Mouse (Mus musculus) thymus, adult 18-20 months (tissue): ENCODE data around the gene Astn2.

ENCODE experiments used
- DNase-seq, 2 experiments: peaks; one replicate each; pipeline ENCODE4 v3.0.0; 2022; ENCODE audit warnings: mixed read lengths in 2 of 2

Gene Astn2

GRCm38 (mm10) chr4:65959188-65959759, 445.1 kb downstream of the Astn2 start:
- DNase-seq = no peak

GRCm38 (mm10) chr4:65958369-65959187, 445.8 kb downstream of the Astn2 start:
- DNase-seq = no peak

GRCm38 (mm10) chr4:65951918-65952317, 452.5 kb downstream of the Astn2 start:
- no peak for DNase-seq

GRCm38 (mm10) chr4:65947141-65947649, 457.2 kb downstream of the Astn2 start:
- no peak for DNase-seq

- no peak for DNase-seq
These were observed 458.4 kb downstream of the Astn2 start for GRCm38 (mm10) chr4:65946021-65946420.

- DNase-seq = no peak
These were observed 473.5 kb downstream of the Astn2 start for GRCm38 (mm10) chr4:65930901-65931300.

- no peak for DNase-seq
These were observed 484.1 kb downstream of the Astn2 start for GRCm38 (mm10) chr4:65920294-65920693.

GRCm38 (mm10) chr4:65916027-65917008, 488.1 kb downstream of the Astn2 start:
- no peak for DNase-seq

- DNase-seq = no peak
These were observed 492.0 kb downstream of the Astn2 start for GRCm38 (mm10) chr4:65912247-65912942.

GRCm38 (mm10) chr4:65907660-65908059, 496.8 kb downstream of the Astn2 start:
- DNase-seq = no peak

- DNase-seq = no peak
These were observed 499.4 kb downstream of the Astn2 start for GRCm38 (mm10) chr4:65904963-65905362.

GRCm38 (mm10) chr4:65896092-65897027, 508.1 kb downstream of the Astn2 start:
- DNase-seq = no peak

GRCm38 (mm10) chr4:65888332-65888993, 515.9 kb downstream of the Astn2 start:
- DNase-seq = no peak

- no peak for DNase-seq
These were observed 517.5 kb downstream of the Astn2 start for GRCm38 (mm10) chr4:65886862-65887261.

GRCm38 (mm10) chr4:65885921-65886320, 518.5 kb downstream of the Astn2 start:
- no peak for DNase-seq

- no peak for DNase-seq
These were observed 530.1 kb downstream of the Astn2 start for GRCm38 (mm10) chr4:65874236-65874781.

GRCm38 (mm10) chr4:65864551-65864950, 539.9 kb downstream of the Astn2 start:
- DNase-seq = no peak

GRCm38 (mm10) chr4:65843191-65843590, 561.2 kb downstream of the Astn2 start:
- no peak for DNase-seq

- no peak for DNase-seq
These were observed 564.8 kb downstream of the Astn2 start for GRCm38 (mm10) chr4:65839550-65840000.

- no peak for DNase-seq
These were observed 565.6 kb downstream of the Astn2 start for GRCm38 (mm10) chr4:65838781-65839180.
